Mouse (Mus musculus): ENCODE data around the gene Atxn3.
"Not testable (repeated sequence)": the region's sequence is repeated elsewhere in the genome, so short reads cannot be mapped to it uniquely, and the experiment has no call there.

The Atxn3 gene

DNA sequence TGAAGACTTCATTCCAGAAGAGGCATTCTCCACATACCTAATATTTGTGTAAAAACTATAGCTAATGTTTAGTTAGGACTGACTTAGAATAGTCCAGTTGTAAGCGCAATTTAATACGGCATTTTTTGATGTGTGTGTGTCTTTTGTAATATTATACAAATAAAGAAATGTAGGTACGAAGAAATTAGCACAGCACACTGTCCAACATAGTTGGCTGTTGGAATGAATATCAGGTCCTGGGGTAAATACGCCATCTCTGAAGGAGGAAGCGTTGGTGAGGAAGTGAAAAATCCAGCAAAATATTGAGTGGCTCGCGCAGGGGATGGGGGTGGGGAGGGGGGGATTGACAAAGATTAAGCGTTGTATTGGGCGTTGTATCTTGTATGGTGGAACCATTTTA lies 510 bp upstream of the Atxn3 start:
- DNase-seq (ENCODE audit: low read depth, low spot score), result no peak

DNA sequence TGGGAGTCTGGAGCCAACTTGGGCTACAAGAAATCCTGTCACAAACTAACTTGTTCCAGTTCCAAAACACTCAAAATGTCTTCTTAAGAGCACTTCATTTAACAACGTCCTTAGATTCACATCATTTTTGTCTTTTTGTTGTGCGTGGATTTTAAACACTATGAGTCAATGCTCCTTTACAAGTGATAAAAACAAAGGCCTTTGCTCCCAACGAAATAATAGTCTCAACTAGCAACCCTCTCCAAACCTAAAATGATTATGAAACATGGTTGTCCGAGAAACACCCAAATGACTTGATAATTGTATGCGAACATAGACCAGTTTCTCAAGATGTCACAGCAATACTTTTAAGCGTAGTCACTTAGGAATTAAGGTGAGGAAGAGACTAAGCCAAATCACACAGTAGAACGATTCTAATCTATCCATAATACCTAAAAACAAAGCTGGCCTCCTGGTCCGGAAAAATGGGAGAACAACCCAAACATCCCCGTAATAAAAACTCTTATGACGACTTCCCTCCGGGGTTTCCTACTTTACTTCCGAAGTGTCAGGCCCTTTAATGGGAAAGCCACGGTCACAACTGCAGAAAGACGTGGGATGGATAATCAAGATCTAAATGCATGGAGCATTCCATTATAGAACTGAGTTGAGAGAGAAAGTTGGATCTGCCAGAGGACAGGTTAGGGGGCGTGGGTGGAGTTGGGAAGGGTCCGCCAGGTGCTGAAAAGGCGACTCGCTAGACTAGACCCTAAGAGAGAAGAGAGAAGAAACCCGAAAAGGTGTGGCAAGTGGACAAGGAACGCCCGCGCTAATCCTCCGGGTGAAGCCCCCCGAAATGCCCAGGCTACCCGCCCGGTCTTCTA lies 736 bp downstream of the Atxn3 start:
- DNase-seq (ENCODE audit: low read depth, low spot score), result no peak

- DNase-seq (ENCODE audit: low read depth, low spot score), result not testable (repeated sequence)
These were observed 2.2 kb downstream of the Atxn3 start for GRCm38 (mm10) chr12:101955821-101956220.

- no peak for DNase-seq (ENCODE audit: low read depth, low spot score)
These were observed 9.2 kb downstream of the Atxn3 start for GRCm38 (mm10) chr12:101948801-101949200.

GRCm38 (mm10) chr12:101947986-101948385 lies 10.1 kb downstream of the Atxn3 start:
- DNase-seq (ENCODE audit: low read depth, low spot score), result no peak

DNA sequence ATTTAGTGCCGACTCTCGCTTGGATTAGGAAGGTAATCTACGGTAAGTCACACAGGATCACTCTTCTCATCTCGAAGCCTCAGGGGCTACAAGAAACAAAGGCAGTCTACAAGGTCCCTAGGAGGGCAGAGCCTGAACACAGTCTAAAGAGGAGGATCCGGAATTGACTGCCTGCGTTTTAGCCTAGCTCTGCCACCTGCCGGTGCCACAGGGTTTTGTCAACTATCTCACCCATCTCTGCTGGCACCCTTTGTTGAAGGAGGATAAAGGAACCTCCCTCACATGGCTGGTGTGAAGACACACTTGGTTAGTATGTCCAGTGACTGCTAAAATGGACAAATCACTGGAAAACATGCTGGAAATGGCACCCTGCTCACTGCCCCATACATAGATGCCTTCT lies 20.5 kb downstream of the Atxn3 start:
- DNase-seq (ENCODE audit: low read depth, low spot score), result no peak

GRCm38 (mm10) chr12:101935223-101935622 lies 22.8 kb downstream of the Atxn3 start:
- DNase-seq (ENCODE audit: low read depth, low spot score), result no peak

- DNase-seq (ENCODE audit: low read depth, low spot score), result no peak
These were observed 29.6 kb downstream of the Atxn3 start for GRCm38 (mm10) chr12:101928423-101928822.

DNA sequence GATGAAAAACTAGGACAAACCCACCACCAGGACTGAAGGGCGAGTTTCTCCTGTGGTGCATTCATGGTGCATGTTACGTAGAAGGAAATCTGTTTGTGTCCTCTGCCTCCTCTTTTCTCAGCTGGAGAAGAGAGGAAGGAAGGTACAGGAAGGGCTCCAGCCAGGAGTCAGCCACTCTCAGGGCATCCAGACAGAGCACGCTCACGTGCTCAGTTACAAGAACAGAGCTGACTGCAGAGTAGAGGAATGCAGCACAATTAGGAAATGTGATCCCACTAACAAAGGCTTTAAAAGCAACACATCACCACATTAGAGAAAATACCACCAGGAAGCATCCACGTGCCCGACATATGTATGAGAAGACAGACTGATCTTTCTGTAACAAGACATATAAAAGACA lies 35.7 kb downstream of the Atxn3 start:
- DNase-seq (ENCODE audit: low read depth, low spot score), result no peak

- DNase-seq (ENCODE audit: low read depth, low spot score), result no peak
These were observed 38.2 kb downstream of the Atxn3 start for GRCm38 (mm10) chr12:101919847-101920246.

DNA sequence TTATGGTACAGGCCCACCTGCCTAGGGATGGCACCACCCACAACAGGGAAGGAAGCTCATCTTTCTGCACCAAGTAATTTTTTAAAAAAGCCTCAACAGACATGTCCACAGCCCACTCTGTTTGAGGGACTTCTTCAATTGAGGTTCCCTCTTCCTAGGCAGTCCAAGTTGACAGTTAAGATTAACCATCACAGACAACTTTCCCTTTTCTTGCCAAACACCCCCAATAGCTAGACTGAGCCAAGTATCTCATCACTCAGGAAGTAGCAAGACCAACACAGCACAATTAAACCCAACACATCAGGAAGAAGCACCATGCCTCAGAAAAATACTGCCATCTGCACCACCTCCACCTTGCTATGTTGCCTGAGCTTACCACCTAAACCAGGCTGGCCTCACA lies 40.9 kb downstream of the Atxn3 start:
- DNase-seq (ENCODE audit: low read depth, low spot score), result no peak

- peak; percentile 78 for DNase-seq (ENCODE audit: low read depth, low spot score)
These were observed 45.2 kb downstream of the Atxn3 start, which contains the start of gene Trip11 for GRCm38 (mm10) chr12:101912626-101913490. Gene Trip11 (minus strand): TSS chr12:101913267.

- DNase-seq (ENCODE audit: low read depth, low spot score), result no peak
These were observed 46.7 kb downstream of the Atxn3 start for GRCm38 (mm10) chr12:101911346-101911745.

DNA sequence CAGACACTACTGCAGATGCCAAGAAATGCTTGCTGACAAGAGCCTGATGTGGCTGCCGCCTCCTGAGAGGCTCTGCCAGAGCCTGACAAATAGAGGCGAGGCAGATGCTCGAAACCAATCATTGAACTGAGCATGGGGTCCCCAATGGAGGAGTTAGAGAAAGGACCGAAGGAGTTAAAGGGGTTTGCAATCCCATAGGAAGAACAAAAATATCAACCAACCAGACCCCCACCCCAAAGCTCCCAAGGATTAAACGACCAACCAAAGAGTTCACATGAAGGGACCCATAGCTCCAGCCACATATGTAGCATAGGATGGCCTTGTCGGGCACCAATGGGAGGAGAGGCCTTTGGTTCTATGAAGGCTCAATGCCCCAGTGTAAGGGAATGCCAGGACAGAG lies 47.7 kb downstream of the Atxn3 start:
- no peak for DNase-seq (ENCODE audit: low read depth, low spot score)

DNA sequence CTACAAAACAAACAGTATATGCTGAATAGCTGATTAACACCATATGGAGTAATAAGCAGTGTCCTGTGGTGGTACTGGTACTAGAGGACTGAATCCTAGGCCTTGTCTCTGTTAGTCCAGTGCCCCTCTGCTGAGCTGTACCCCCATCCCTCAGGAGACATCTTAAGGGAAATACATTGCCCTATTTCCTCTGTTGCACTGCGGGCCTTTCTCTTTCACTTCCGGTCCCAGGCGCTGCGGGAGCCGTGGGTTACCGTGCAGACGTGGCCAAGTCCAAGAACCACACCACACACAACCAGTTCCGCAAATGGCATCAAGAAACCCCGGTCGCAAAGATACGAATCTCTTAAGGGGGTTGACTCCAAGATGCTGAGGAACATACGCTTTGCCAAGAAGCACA lies 52.2 kb downstream of the Atxn3 start:
- DNase-seq (ENCODE audit: low read depth, low spot score), result no peak

GRCm38 (mm10) chr12:101904906-101905305 lies 53.1 kb downstream of the Atxn3 start:
- DNase-seq (ENCODE audit: low read depth, low spot score), result no peak

- no peak for DNase-seq (ENCODE audit: low read depth, low spot score)
These were observed 53.9 kb downstream of the Atxn3 start for GRCm38 (mm10) chr12:101904170-101904569.

GRCm38 (mm10) chr12:101899671-101900245 lies 58.3 kb downstream of the Atxn3 start:
- no peak for DNase-seq (ENCODE audit: low read depth, low spot score)

- no peak for DNase-seq (ENCODE audit: low read depth, low spot score)
These were observed 59.1 kb downstream of the Atxn3 start for GRCm38 (mm10) chr12:101898966-101899365.

- DNase-seq (ENCODE audit: low read depth, low spot score), result no peak
These were observed 60.9 kb downstream of the Atxn3 start for GRCm38 (mm10) chr12:101897113-101897512.

GRCm38 (mm10) chr12:101893296-101893695 lies 64.8 kb downstream of the Atxn3 start:
- no peak for DNase-seq (ENCODE audit: low read depth, low spot score)

DNA sequence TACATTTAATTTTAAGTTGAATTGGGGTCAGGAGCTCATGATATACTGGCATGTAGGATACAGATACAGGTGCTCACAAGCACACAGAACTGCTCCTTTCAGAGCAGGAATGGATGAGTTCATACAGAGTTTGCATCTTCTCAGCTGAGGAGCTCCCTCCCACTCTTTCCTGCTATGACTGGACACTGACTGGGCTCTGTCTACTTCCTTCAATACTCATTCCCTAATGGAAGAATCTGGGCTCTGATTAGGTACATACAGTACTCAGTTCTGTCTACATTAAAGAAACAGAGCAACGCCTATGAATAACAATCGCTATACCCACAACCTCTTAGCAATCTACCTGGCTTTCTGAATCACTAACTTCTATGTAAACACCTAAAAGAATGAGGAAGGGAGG lies 65.2 kb downstream of the Atxn3 start:
- no peak for DNase-seq (ENCODE audit: low read depth, low spot score)

Measured in brain, embryonic 18.5 days (tissue).